Mouse (Mus musculus) ES-Bruce4 (cell line): Measurements from ENCODE around the gene Lrp4.

Experiments used
- CTCF ChIP-seq: IDR thresholded peaks from one replicate; pipeline ENCODE4 v1.8.1; 2011; ENCODE audit warnings: low read depth, low read length
- EP300 ChIP-seq: IDR thresholded peaks from 2 replicates; pipeline ENCODE4 v1.6.1; 2011; ENCODE audit warnings: low read depth, low read length; ENCODE audit not compliant: insufficient read depth

- TF ChIP-seq CTCF (no peak), EP300 (0 out of 2 replicates have a peak, but pooled peaks have one; percentile 34)
Measured at GRCm38 (mm10) chr2:91439271-91439670, 18.0 kb upstream of the Lrp4 start.
